In genomic region chr17:34439795-34440194, GRCm38 (mm10) we compare ENCODE assay signal across 8 mouse cellular contexts. TPM values are rescaled to one million over a fixed set of nuclear protein-coding genes. Genes with fewer than 3 reads are reported as not detected.
DNase-seq lines count a peak whose midpoint lies in the region; ATAC-seq and TF ChIP-seq lines count a peak whose summit lies in the region.
"Had no signal": no experiment of that assay in that cellular context is flagged by ENCODE, and none has a peak within 500 bp of the region (broad histone marks: within the 10 kb centered on the region; RNA-seq: fewer than 3 reads in every experiment).

No protein-coding gene starts in this region.

- no peaks in the 10 kb centered on the region for H3K27me3 ChIP-seq in kidney, postnatal 0 days (ENCODE audit: insufficient read depth, low read length)
- H3K27me3 ChIP-seq in MEL (ENCODE audit: control insufficient read depth in 1 of 2, insufficient read depth in 2 of 2, low read length in 2 of 2), result peaks cover 0 to 5% of the 10 kb centered on the region in 2 experiments

- no peaks in the 10 kb centered on the region for H3K9me3 ChIP-seq in kidney, postnatal 0 days (replicated peaks; ENCODE audit: low read length)
- no peaks in the 10 kb centered on the region for H3K9me3 ChIP-seq in MEL (replicated peaks; ENCODE audit: insufficient read depth, low read length)

- no peaks in the 10 kb centered on the region for H3K79me2 ChIP-seq in MEL (ENCODE audit: control insufficient read depth, insufficient read depth, low read length, poor library complexity)

- peak; percentile 84 for DNase-seq in kidney, postnatal 0 days (ENCODE audit: low spot score)
- DNase-seq in kidney, adult 8-10 months, result no peak
- DNase-seq in B cell, adult 2 months, result peak; percentile 12 to 25
- peak; percentile 61 for DNase-seq in MEL (ENCODE audit: low read depth, low spot score)
- peak; percentile 58 for DNase-seq in induced T-regulatory cell, adult 2 months (ENCODE audit: low read depth)
- DNase-seq in frontal cortex, postnatal 14 days (ENCODE audit: low spot score in 2 of 2), result no peak
- no peak for DNase-seq in right cerebral cortex, adult 2 months (ENCODE audit: low spot score in 2 of 2)

- no peaks in the 10 kb centered on the region for H3K4me1 ChIP-seq in kidney, postnatal 0 days (replicated peaks; ENCODE audit: insufficient read depth, low read length)
- H3K4me1 ChIP-seq in MEL (ENCODE audit: control insufficient read depth in 1 of 2, insufficient read depth in 2 of 2, low read length in 2 of 2), result no peaks in the 10 kb centered on the region

- H3K9ac ChIP-seq in kidney, postnatal 0 days (ENCODE audit: low read depth, low read length), result no peak overlapping the region
- no peak overlapping the region for H3K9ac ChIP-seq in MEL (ENCODE audit: control insufficient read depth, low read depth, low read length, poor library complexity, severe bottlenecking)

- 47% methylated on average over 3 of the region's 3 CpGs for WGBS in kidney, postnatal 0 days

- no peak for ATAC-seq in kidney, postnatal 0 days (replicated peaks; ENCODE audit: low FRiP score, low read depth)

- peak; percentile 82 for TF ChIP-seq RAD21 in MEL (IDR thresholded peaks at IDR 0.05; ENCODE audit: low read depth, low read length)

- no peaks in the 10 kb centered on the region for H3K36me3 ChIP-seq in kidney, postnatal 0 days (ENCODE audit: insufficient read depth, low read length)
- H3K36me3 ChIP-seq in MEL (ENCODE audit: control insufficient read depth in 1 of 2, insufficient read depth in 2 of 2, low read length in 2 of 2), result no peaks in the 10 kb centered on the region

- H3K27ac ChIP-seq in kidney, postnatal 0 days, result no peak overlapping the region
- H3K27ac ChIP-seq in MEL (ENCODE audit: control insufficient read depth, low read depth, low read length), result no peak overlapping the region

- no peak for TF ChIP-seq POLR2A in MEL (IDR thresholded peaks at IDR 0.05; ENCODE audit: control insufficient read depth in 1 of 2, insufficient read depth in 1 of 2, low read depth in 1 of 2, low read length in 2 of 2, poor library complexity in 1 of 2)

- TF ChIP-seq EP300 in MEL (IDR thresholded peaks at IDR 0.05; ENCODE audit: low read depth in 1 of 2, low read length in 2 of 2), result no peak

- H3K4me2 ChIP-seq in kidney, postnatal 0 days (ENCODE audit: low read length), result no peak overlapping the region

- no peak overlapping the region for H3K4me3 ChIP-seq in kidney, postnatal 0 days (replicated peaks; ENCODE audit: low read depth, low read length)
- H3K4me3 ChIP-seq in MEL (ENCODE audit: control insufficient read depth in 1 of 2, insufficient read depth in 1 of 2, low read depth in 2 of 2, low read length in 2 of 2), result no peak overlapping the region

- peak; percentile 78 for TF ChIP-seq CTCF in kidney, postnatal 0 days (IDR thresholded peaks at IDR 0.05; ENCODE audit: low read depth)
- TF ChIP-seq CTCF in MEL (IDR thresholded peaks at IDR 0.05 in 2 of 3, conservative IDR thresholded peaks at IDR 0.05 in 1 of 3; ENCODE audit: control insufficient read depth in 1 of 3, insufficient read depth in 1 of 3, low read depth in 2 of 3, low read length in 3 of 3, poor library complexity in 1 of 3, severe bottlenecking in 1 of 3), result peak; percentile 34 to 79 (median 76)

TF ChIP-seq in MEL, 35 proteins besides CTCF, POLR2A, EP300 and RAD21:
- TF ChIP-seq NRF1 (IDR thresholded peaks at IDR 0.05; ENCODE audit: insufficient read depth, low read depth, low read length, poor library complexity, severe bottlenecking), result no peak
- TF ChIP-seq BHLHE40 (IDR thresholded peaks at IDR 0.05; ENCODE audit: borderline replicate concordance, low read depth, low read length), result no peak
- no peak for TF ChIP-seq POLR2AphosphoS5 (IDR thresholded peaks at IDR 0.05; ENCODE audit: borderline replicate concordance, low read depth, low read length)
- peak; percentile 63 for TF ChIP-seq ZC3H11A (IDR thresholded peaks at IDR 0.05; ENCODE audit: low read depth, low read length)
- TF ChIP-seq HCFC1 (IDR thresholded peaks at IDR 0.05; ENCODE audit: low read depth, low read length), result no peak
- TF ChIP-seq GATA1 (IDR thresholded peaks at IDR 0.05; ENCODE audit: low read depth, low read length), result no peak
- no peak for TF ChIP-seq TCF12 (IDR thresholded peaks at IDR 0.05; ENCODE audit: low read depth, low read length)
- no peak for TF ChIP-seq POLR2AphosphoS2 (IDR thresholded peaks at IDR 0.05; ENCODE audit: low read length)
- TF ChIP-seq MXI1 (IDR thresholded peaks at IDR 0.05; ENCODE audit: low read depth, low read length), result no peak
- TF ChIP-seq CHD1 (IDR thresholded peaks at IDR 0.05; ENCODE audit: low read depth, low read length), result no peak
- TF ChIP-seq UBTF (IDR thresholded peaks at IDR 0.05; ENCODE audit: borderline replicate concordance, insufficient read depth, low read depth, low read length), result no peak
- TF ChIP-seq SMC3 (IDR thresholded peaks at IDR 0.05; ENCODE audit: low read depth, low read length), result peak; percentile 79
- no peak for TF ChIP-seq NELFE (IDR thresholded peaks at IDR 0.05; ENCODE audit: low read depth, low read length)
- TF ChIP-seq GABPA (IDR thresholded peaks at IDR 0.05; ENCODE audit: low read depth, low read length), result no peak
- no peak for TF ChIP-seq RCOR1 (IDR thresholded peaks at IDR 0.05; ENCODE audit: low read depth, low read length)
- no peak for TF ChIP-seq USF1 (IDR thresholded peaks at IDR 0.05; ENCODE audit: low read depth, low read length)
- TF ChIP-seq JUND (IDR thresholded peaks at IDR 0.05; ENCODE audit: low read depth, low read length), result no peak
- TF ChIP-seq MAFK (IDR thresholded peaks at IDR 0.05; ENCODE audit: borderline replicate concordance, low read depth, low read length), result no peak
- 0 out of 2 replicates have a peak, but pooled peaks have one; percentile 37 for TF ChIP-seq MYC (IDR thresholded peaks at IDR 0.05; ENCODE audit: low read depth, low read length)
- TF ChIP-seq CHD2 (IDR thresholded peaks at IDR 0.05; ENCODE audit: low read length), result no peak

RNA-seq across cellular contexts. Expression of gene Btnl4, which starts 37.3 kb away (rescaled TPM):
- not detected in 2 replicates for polyA plus RNA-seq in kidney, postnatal 0 days (2015; fragmentation: Nextera tagmentation; extraction: Ambion mirVana)
- total RNA-seq in MEL (2012; rRNA removed), result not detected in 2 replicates
- not detected for polyA plus RNA-seq in MEL (2012; ENCODE audit: insufficient read depth in 1 of 2, insufficient read length in 2 of 2, low read depth in 1 of 2, low replicate concordance in 2 of 2, missing spikeins in 1 of 2)
- total RNA-seq: gastrocnemius, postnatal 4 days had no signal

RNA-seq across cellular contexts. Expression of gene BC051142, which starts 41.2 kb away (rescaled TPM):
- polyA plus RNA-seq in kidney, postnatal 0 days (2015; fragmentation: Nextera tagmentation; extraction: Ambion mirVana), result 1.2 and 1.4 TPM in 2 replicates
- not detected in 2 replicates for total RNA-seq in MEL (2012; rRNA removed)
- polyA plus RNA-seq in MEL (2012; ENCODE audit: insufficient read depth in 1 of 2, insufficient read length in 2 of 2, low read depth in 1 of 2, low replicate concordance in 2 of 2, missing spikeins in 1 of 2), result under 1 TPM in 1 of 2 experiments, not detected in 1; 0.06 TPM

Comparison
In these comparisons a context has a peak if more than half of its experiments do, and no peak if none do; other contexts are left out.
1. DNase-seq: peak in kidney, postnatal 0 days (single experiment), B cell, adult 2 months (2 of 2), MEL (single experiment) and induced T-regulatory cell, adult 2 months (single experiment); none in kidney, adult 8-10 months (0 of 2), frontal cortex, postnatal 14 days (0 of 2) and right cerebral cortex, adult 2 months (0 of 2).